Mouse (Mus musculus): Measurements from ENCODE around the gene Iars. TPM values are rescaled to one million over a fixed set of nuclear protein-coding genes. Genes with fewer than 3 reads are reported as not detected.

The Iars gene
- total and polyA plus RNA-seq, 2 experiments from 2014 or later: 21.0 to 57.3 TPM

GRCm38 (mm10) chr13:49691056-49691455, 9.2 kb downstream of the Iars start:
- no peak overlapping the region for H3K4me2 ChIP-seq (ENCODE audit: low read depth)
- DNase-seq (no peak), ATAC-seq (no peak)
- H3K36me3 ChIP-seq (ENCODE audit: insufficient read depth): peaks cover 59% of the 10 kb centered on the region
- no peaks in the 10 kb centered on the region for H3K27me3 ChIP-seq (ENCODE audit: insufficient read depth, low read length)
- no peak overlapping the region for H3K9ac ChIP-seq
- H3K4me3 ChIP-seq (ENCODE audit: low read depth, low read length): no peak overlapping the region
- TF ChIP-seq CTCF (IDR thresholded peaks at IDR 0.05; ENCODE audit: low read depth): no peak
- 91% methylated on average over 5 of the region's 5 CpGs for WGBS
- H3K27ac ChIP-seq (ENCODE audit: low read depth, low read length): no peak overlapping the region
- H3K9me3 ChIP-seq (ENCODE audit: low read length): no peaks in the 10 kb centered on the region
- no peaks in the 10 kb centered on the region for H3K4me1 ChIP-seq (ENCODE audit: insufficient read depth)

DNA sequence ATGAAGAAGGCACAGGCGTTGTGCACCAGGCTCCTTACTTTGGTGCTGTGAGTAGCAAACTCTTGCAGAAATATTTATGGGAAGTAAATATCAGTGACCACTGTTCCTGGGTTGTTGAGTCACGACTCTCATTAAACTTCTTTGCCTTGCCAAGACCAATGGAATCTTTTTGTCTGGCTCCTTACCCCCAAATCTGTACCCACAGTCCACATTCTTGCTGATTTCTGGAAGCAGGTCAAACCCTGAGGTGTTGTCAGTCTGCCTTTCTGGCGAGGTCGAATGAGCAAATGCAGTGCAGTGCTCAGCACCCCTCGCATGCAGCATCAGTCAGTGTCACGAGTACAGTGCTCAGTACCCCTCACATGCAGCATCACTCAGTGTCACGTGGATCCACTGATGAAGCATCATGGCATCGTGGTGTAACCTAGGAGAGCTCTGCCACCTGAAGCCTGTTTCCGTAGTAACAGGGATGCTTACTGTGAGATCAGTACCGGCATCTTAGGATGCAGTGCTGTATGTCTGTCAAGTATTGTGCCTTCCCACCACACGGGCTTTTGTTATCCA, 21.4 kb downstream of the Iars start:
- no peaks in the 10 kb centered on the region for H3K4me1 ChIP-seq (ENCODE audit: insufficient read depth)
- ATAC-seq (no peak), DNase-seq (no peak)
- H3K9ac ChIP-seq: no peak overlapping the region
- 81% methylated on average over 11 of the region's 11 CpGs for WGBS
- no peak overlapping the region for H3K27ac ChIP-seq (ENCODE audit: low read depth, low read length)
- no peak overlapping the region for H3K4me3 ChIP-seq (ENCODE audit: low read depth, low read length)
- no peak overlapping the region for H3K4me2 ChIP-seq (ENCODE audit: low read depth)
- H3K27me3 ChIP-seq (ENCODE audit: insufficient read depth, low read length): no peaks in the 10 kb centered on the region
- H3K36me3 ChIP-seq (ENCODE audit: insufficient read depth): peaks cover 79% of the 10 kb centered on the region
- TF ChIP-seq CTCF (IDR thresholded peaks at IDR 0.05; ENCODE audit: low read depth): no peak
- no peaks in the 10 kb centered on the region for H3K9me3 ChIP-seq (ENCODE audit: low read length)

DNA sequence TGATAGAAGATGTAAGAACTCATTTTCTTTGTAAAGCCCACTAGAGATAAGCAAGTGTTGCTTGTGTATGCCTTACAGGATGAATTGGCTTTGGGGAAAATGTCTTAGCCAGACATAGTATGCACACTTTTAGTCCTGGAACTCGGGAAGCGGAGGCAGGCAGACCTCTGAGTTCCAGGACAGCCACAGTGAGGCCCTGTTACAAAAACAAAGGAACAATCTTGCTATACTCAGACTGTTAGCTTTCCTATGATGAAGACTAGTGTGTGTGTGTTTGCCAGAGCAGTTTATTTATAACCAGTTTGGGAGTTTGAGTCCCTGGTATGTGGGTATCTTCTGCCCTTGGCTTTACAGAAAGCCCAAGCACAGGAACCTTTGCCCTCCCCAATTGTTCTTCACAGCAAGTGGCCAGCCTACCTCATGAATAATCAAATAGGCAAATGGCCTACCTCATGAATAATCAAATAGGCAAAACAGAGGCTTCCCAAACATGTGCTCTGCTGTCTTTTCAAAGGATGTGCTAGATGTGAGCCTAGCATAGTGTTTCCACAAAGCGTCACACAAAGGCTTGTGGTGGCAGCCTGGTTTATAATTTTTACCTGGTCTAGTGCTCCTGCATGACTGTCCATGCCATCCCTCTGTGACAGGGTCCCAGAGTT, 24.3 kb downstream of the Iars start:
- ATAC-seq: peak; percentile 36; the same call in 1 of the 2 replicates
- no peak overlapping the region for H3K4me2 ChIP-seq (ENCODE audit: low read depth)
- no peaks in the 10 kb centered on the region for H3K27me3 ChIP-seq (ENCODE audit: insufficient read depth, low read length)
- no peaks in the 10 kb centered on the region for H3K9me3 ChIP-seq (ENCODE audit: low read length)
- DNase-seq: peak; percentile 3
- no peaks in the 10 kb centered on the region for H3K4me1 ChIP-seq (ENCODE audit: insufficient read depth)
- H3K36me3 ChIP-seq (ENCODE audit: insufficient read depth): peaks cover 91% of the 10 kb centered on the region
- H3K4me3 ChIP-seq (ENCODE audit: low read depth, low read length): no peak overlapping the region
- TF ChIP-seq CTCF (IDR thresholded peaks at IDR 0.05; ENCODE audit: low read depth): no peak
- H3K9ac ChIP-seq: no peak overlapping the region
- 34% methylated on average over 3 of the region's 3 CpGs for WGBS
- no peak overlapping the region for H3K27ac ChIP-seq (ENCODE audit: low read depth, low read length)

DNA sequence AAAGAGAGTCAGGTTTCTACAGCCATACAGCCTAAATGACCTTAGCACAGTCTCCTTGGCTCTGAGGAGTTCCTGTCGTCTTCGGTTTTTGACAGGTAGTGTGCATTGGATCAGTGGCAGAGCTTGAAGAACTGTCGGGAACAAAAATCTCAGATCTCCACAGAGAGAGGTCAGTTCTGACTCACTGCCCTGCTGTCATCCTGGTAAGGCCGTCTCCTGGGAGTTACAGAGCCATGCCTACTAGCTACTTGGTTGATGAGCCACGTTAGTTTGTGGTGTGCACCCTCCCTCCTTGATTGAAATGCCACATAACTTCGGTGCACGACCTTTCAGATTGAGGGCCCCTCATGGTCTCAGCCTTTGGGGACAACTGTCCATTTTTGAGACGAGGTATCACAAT, 26.4 kb downstream of the Iars start:
- H3K9me3 ChIP-seq (ENCODE audit: low read length): no peaks in the 10 kb centered on the region
- ATAC-seq: no peak
- no peak overlapping the region for H3K9ac ChIP-seq
- no peak overlapping the region for H3K4me3 ChIP-seq (ENCODE audit: low read depth, low read length)
- 94% methylated on average over 8 of the region's 8 CpGs for WGBS
- no peaks in the 10 kb centered on the region for H3K27me3 ChIP-seq (ENCODE audit: insufficient read depth, low read length)
- DNase-seq: no peak
- H3K27ac ChIP-seq (ENCODE audit: low read depth, low read length): no peak overlapping the region
- H3K36me3 ChIP-seq (ENCODE audit: insufficient read depth): peaks cover 91% of the 10 kb centered on the region
- no peaks in the 10 kb centered on the region for H3K4me1 ChIP-seq (ENCODE audit: insufficient read depth)
- TF ChIP-seq CTCF (IDR thresholded peaks at IDR 0.05; ENCODE audit: low read depth): no peak
- no peak overlapping the region for H3K4me2 ChIP-seq (ENCODE audit: low read depth)

DNA sequence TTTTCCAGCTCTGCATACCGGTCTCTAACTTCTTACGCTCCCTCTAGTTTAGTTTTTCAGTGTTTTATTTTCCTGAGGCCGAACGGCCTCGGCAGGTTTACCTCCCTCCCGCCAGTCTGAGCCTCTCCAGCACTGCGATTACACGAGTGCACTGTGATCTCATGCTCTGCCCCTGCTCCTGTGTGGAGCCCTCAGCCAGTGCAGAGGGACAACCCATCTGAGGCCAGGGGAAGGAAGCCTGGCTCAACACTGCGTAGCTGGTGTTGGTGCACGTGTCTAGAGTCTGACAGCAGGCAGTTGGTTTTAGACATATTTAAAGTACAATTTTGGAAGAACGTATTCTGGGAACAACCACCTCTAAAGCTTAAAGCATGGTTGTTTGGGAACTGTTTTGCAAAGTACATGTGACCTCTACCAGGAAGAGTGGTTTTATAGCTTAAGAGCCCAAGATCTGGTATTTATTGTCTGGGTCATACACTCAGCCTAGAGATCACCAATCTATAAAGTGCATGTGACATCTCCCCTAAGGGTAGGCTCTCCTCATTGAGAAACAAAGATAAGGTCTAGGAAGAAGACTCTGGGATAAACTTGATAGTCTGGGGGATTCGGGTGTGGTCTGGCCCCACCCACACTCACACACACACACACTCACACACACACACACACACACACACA, 30.3 kb downstream of the Iars start:
- Histone ChIP-seq H3K4me3 (ENCODE audit: low read depth, low read length) (no peak overlapping the region), H3K9me3 (ENCODE audit: low read length) (no peaks in the 10 kb centered on the region), H3K4me2 (ENCODE audit: low read depth) (no peak overlapping the region), H3K4me1 (ENCODE audit: insufficient read depth) (no peaks in the 10 kb centered on the region), H3K36me3 (ENCODE audit: insufficient read depth) (peaks cover 89% of the 10 kb centered on the region), H3K27ac (ENCODE audit: low read depth, low read length) (no peak overlapping the region), H3K27me3 (ENCODE audit: insufficient read depth, low read length) (no peaks in the 10 kb centered on the region), H3K9ac (no peak overlapping the region)
- ATAC-seq (no peak), DNase-seq (no peak)
- WGBS: 95% methylated on average over 12 of the region's 12 CpGs
- TF ChIP-seq CTCF (IDR thresholded peaks at IDR 0.05; ENCODE audit: low read depth): no peak

DNA sequence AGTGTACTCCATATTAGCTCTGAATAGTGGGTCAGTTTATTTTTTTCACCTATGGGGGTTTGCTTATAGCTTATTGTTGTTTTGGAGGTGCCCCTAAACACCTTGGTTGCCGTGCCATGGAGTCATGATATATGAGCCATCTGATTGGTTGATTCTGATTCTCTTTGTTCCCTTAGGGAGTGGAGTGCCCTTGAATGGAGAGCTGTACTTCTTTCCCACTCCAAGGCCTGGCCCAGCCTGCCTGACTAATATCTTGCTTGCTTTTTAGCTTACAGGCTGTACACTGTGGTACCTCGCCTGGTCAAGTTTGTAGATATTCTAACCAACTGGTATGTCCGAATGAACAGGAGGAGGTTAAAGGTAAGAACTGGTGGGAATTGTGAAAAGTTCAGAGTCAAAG, 37.4 kb downstream of the Iars start:
- 89% methylated on average over 3 of the region's 3 CpGs for WGBS
- TF ChIP-seq CTCF (IDR thresholded peaks at IDR 0.05; ENCODE audit: low read depth): no peak
- H3K27ac ChIP-seq (ENCODE audit: low read depth, low read length): no peak overlapping the region

GRCm38 (mm10) chr13:49736430-49736829, 54.5 kb downstream of the Iars start:
- DNase-seq (no peak), ATAC-seq (no peak)
- Histone ChIP-seq H3K4me3 (ENCODE audit: low read depth, low read length) (no peak overlapping the region), H3K9me3 (ENCODE audit: low read length) (no peaks in the 10 kb centered on the region), H3K36me3 (ENCODE audit: insufficient read depth) (peaks cover 39% of the 10 kb centered on the region), H3K9ac (no peak overlapping the region), H3K27ac (ENCODE audit: low read depth, low read length) (no peak overlapping the region), H3K27me3 (ENCODE audit: insufficient read depth, low read length) (no peaks in the 10 kb centered on the region), H3K4me2 (ENCODE audit: low read depth) (no peak overlapping the region), H3K4me1 (ENCODE audit: insufficient read depth) (no peaks in the 10 kb centered on the region)
- 89% methylated on average over 2 of the region's 2 CpGs for WGBS
- TF ChIP-seq CTCF (IDR thresholded peaks at IDR 0.05; ENCODE audit: low read depth): no peak

More for the DNA sequence above, 37.4 kb downstream of the Iars start:
- no peaks in the 10 kb centered on the region for H3K4me1 ChIP-seq (ENCODE audit: insufficient read depth)
- no peak overlapping the region for H3K4me3 ChIP-seq (ENCODE audit: low read depth, low read length)
- no peak for DNase-seq
- no peak overlapping the region for H3K4me2 ChIP-seq (ENCODE audit: low read depth)
- no peak overlapping the region for H3K9ac ChIP-seq
- H3K27me3 ChIP-seq (ENCODE audit: insufficient read depth, low read length): no peaks in the 10 kb centered on the region
- H3K36me3 ChIP-seq (ENCODE audit: insufficient read depth): peaks cover 95% of the 10 kb centered on the region
- no peak for ATAC-seq
- no peaks in the 10 kb centered on the region for H3K9me3 ChIP-seq (ENCODE audit: low read length)

All from forebrain, postnatal 0 days (tissue).